Mouse (Mus musculus) spleen, postnatal 14 days (tissue): ENCODE results near the gene 4930579F01Rik.
A peak's percentile ranks its signal among the peaks of the same experiment; 100 is the strongest.

Source experiments
- DNase-seq, 2 experiments: peaks; one replicate each; pipeline ENCODE4 v3.0.0; 2021 to 2022; ENCODE audit warnings: low spot score in 2 of 2

Gene 4930579F01Rik

DNA sequence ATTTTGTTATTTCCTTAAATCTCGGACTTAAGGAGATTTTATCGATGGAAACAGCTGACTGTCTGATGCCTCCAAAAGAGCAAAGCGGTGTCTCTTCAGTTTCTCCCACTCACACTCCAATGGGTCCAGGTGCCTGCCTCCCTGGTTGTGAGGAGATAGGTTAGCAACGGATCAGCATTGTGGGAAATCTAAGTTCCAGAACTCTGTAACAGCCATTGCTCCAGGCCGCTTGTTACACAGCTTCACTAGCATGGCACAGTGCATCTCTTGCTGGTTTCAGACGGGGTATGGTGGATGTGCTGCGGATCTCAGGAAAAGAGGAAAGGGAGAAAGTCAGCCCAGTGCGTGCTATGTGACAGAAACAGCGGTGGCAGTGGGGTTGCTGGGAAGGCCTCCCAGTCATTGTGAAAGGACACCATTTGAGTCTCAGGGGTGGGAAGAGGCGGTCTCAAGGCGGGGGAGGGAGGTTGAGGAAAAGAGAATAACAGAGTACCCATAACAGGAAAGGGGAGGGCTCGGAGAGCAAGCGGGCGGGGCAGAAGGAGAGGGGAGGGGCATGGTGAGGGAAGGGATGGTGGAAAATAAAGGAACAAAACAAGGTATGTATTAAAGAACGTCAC, at the start of gene 4930579F01Rik:
TSS of gene 4930579F01Rik (minus strand) at position 143 of the 620 bp plus-strand sequence.
- DNase-seq, result no peak

- DNase-seq, result no peak
Observed at GRCm38 (mm10) chr3:138242933-138243332, 49.3 kb upstream of the 4930579F01Rik start.

DNA sequence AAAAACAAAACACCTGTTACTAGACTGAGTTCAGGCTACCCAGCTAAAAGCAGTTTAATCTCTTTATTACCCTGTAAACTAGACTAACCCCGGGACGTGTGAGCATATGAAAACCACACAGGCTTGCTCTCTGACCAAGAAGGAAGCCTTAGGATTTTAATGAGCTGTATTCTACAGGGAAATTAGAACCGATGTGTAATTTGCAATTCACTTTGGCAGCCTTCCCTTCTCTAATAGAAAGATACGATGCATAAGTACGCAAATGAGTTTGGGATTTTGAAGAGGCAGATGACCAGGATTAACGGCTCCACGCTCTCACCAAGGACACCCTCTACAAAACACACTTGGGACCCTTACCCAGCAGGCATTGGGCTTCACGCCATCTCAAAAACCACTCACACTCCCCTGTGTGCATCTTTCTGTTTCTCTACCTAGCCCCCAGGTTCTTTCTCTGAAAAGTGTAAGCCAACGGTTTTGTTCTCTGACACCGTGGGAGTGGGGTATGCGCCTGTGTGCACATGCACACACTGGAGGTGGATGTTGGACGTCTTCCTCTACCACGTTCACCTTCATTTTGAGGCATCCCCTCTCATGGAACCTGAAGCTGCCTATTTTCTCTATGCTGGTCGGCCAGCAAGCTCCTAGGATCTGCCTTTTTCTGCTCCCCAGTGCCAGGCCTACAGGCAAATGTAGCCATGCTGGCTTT, 48.5 kb upstream of the 4930579F01Rik start:
- DNase-seq, result no peak

- DNase-seq, result no peak
Observed at GRCm38 (mm10) chr3:138241371-138241770, 47.7 kb upstream of the 4930579F01Rik start.

DNA sequence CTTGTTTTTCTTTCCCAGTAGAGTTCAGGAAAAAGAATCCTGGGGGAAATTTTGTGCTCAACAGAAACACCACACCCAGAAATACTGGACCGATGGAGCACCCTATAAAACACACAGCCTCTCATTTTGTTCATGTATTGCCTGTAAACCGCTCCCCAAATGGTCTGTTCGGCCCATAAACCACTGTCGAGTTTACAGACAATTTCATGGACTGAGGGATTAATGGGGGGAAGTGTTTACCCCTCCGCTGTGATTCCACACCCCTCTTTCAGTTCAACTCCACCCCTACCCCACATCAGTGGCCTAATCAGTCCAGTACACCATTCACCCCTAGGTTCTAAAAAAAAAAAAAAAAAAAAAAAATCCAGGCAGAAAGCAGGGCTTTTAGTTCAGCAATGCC, 47.3 kb upstream of the 4930579F01Rik start:
- DNase-seq, result no peak

DNA sequence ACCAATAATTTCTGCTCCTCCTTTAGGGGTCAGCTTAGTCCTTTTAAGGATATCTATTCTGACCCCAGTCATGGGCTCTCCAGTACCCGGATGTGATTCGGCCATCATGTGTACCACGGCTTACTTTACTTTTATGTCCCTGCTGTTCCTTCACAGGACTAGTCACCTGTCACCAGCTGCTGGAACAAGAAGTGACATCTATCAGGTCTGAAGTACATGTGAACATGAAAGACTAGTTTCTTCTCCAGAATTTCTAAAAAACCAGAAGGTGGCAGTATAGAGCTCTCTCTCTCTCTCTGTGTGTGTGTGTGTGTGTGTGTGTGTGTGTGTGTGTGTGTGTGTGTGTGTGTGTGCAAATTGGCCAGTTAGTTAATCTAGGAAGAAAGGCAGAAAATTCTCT, 46.8 kb upstream of the 4930579F01Rik start:
- DNase-seq, result no peak

DNA sequence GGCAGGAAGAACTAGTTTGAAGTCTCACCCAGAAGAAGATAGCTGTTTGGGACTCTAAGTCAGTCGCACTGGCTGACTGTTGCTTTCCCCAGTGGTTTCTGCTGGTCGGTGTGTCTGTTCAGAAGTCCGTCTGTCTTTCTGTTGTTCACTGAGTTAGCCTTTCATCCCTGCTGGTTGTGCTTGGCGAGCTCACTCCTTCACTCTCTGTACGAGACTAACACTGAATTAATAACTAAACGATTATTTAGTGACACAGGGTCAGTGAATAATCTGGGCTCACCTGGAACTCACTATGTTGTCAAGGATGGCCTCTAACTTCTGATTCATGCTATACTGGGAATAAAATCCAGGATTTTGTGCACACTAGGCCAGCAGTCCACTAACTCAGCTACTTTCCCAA, 45.8 kb upstream of the 4930579F01Rik start:
- no peak for DNase-seq

GRCm38 (mm10) chr3:138238046-138238445, 44.4 kb upstream of the 4930579F01Rik start:
- no peak for DNase-seq

DNA sequence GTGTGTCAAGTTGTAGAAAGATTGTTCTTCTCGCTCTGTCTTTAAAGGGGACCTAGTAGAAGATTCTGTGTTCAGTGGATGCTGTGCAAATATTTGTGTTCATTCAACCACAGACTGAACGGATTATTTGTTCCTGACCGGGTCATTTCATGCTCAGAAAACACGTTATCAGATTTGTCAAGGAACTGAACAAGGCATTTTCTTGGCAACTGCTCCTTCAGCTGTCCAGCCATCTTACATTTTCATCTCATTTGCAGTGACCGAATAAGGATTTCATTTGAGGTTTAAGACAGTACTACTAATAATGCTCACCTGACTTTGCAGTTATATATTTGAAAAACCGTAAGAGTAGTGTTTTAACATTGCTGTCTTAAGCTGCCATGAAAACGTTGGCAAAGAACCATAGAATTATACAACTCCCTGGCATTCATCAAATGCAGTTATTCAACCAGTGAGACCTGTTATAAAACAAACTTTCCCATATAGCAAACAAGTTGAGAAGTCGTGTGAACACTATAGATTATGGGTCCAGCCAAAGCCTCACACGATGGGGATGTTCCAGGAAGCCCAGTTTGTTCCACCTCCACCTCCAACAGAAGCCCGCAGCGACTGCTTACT, 43.0 kb upstream of the 4930579F01Rik start:
- no peak for DNase-seq

- no peak for DNase-seq
Observed at GRCm38 (mm10) chr3:138231531-138231930, 37.9 kb upstream of the 4930579F01Rik start.

- DNase-seq, result no peak
Observed at GRCm38 (mm10) chr3:138230266-138230665, 36.6 kb upstream of the 4930579F01Rik start.

GRCm38 (mm10) chr3:138229448-138229847, 35.8 kb upstream of the 4930579F01Rik start:
- no peak for DNase-seq

DNA sequence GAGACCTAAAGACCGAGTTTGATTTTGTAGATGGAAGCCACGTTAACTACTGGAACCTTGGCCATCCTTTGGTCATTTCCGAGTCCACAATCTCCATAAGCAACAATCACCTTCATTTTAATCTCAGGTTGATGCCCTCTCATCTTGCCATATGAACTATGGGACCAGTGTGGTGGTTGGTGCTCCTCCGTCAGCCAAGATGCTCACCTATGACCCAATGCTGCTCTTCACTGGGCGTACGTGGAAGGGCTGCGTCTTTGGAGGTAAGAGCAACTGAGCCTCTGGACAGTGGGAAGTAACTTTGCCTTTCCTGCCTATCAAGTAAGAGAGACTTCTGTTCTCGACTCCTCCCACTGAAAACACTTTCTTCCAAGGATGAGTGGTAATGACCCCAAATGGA, 34.2 kb upstream of the 4930579F01Rik start:
- no peak for DNase-seq

GRCm38 (mm10) chr3:138227082-138227481, 33.5 kb upstream of the 4930579F01Rik start:
- no peak for DNase-seq

DNA sequence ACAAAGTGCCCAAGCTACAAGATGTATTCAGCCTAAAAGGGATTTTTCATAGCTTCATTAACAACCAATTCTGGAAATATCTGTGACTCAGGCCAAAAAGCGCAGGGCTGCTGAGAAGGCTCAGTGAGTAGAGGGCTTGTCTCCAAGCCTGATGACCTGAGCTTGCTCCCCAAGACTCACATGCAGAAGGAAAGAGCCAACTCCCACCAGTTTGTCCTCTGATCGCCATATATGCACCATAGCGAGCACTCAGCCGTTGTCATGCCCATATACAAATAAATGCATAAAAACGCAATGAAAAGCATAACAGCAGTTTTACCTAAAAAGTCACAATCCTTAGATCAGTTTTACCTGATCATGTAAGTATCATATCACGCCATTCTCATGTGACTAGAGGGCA, 32.9 kb upstream of the 4930579F01Rik start:
- DNase-seq, result no peak

- no peak for DNase-seq
Observed at GRCm38 (mm10) chr3:138225853-138226252, 32.2 kb upstream of the 4930579F01Rik start.

DNA sequence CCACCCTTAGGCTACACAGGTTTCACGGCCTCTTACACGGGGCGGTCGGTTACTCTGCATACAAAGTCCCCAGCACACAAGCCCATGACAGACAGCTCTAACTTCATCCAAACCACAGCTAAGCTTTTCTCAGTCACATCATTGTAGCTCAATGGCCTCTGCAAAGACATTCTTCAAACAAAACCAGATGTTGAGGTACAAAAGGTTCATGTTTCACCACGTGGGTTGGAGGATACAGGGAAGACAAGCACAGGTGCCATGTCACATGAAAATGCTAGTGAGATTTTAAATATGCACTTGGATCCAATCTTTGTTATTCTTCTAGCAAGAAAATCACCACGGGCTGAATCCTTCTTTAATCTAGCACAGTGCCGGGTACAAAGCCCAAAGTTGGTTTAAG, 31.7 kb upstream of the 4930579F01Rik start:
- no peak for DNase-seq

- no peak for DNase-seq
Observed at GRCm38 (mm10) chr3:138224363-138224954, 30.8 kb upstream of the 4930579F01Rik start.

DNA sequence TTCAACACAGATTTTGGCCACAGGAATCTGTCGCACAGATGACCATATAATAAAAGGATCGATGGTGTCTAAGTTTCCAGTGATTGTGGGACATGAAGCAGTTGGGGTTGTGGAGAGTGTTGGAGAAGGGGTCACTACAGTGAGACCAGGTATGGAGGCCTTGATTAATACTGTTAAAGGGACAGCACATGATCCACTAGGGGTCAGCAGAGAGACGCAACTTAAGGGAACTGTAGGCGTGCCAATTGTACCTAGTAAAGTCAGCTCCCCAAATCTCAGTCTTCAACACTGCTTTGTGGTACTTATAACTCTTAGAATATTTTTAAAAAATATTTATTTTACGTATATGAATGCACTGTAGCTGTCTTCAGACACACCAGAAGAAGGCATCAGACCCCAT, 29.3 kb upstream of the 4930579F01Rik start:
- DNase-seq, result peak in 1 of 2 experiments; percentile 29

- no peak for DNase-seq
Observed at GRCm38 (mm10) chr3:138222511-138222910, 28.9 kb upstream of the 4930579F01Rik start.

- DNase-seq, result no peak
Observed at GRCm38 (mm10) chr3:138221116-138221515, 27.5 kb upstream of the 4930579F01Rik start.

DNA sequence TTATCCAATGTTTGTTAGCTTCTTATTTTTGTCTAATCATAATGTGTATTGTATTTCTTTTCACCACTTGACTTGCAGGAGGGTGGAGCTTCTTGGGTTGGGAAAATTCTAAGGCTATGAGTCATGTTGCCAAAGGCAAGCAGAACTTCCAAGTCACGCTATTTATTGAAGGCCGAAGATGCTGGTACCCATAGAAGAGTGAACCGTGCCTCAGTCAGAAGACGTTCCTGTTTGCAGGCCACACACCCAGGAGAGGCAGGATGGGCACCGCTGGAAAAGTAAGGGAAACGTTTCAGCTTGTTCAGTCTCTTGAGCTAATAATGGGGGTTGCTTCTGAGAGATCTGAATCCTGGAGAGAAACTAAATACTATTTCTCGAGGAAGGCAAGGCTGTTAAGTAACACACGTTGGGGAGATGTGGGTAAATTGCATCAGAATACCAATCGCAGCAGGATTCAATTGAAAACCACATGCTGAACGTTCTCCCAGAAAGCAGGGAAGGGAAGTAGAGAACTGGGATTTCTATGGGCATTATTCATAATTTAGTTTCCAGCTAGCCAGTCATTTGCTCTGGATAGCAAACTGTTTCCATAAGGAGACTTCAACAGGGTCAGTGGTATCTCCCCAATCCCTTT, 24.1 kb upstream of the 4930579F01Rik start, which contains the start of gene Adh7:
TSS of gene Adh7 (plus strand) at position 130 of the 634 bp plus-strand sequence.
- no peak for DNase-seq
